Mouse (Mus musculus): Measurements from ENCODE around the gene Dtx2. TPM values are rescaled to one million over a fixed set of nuclear protein-coding genes. Genes with fewer than 3 reads are reported as not detected.

Gene Dtx2
- total RNA-seq, 2 experiments from 2014 or later: 8.0 to 9.5 TPM

- H3K4me3 ChIP-seq: no peak overlapping the region
- intact Hi-C loops (cut with DNase I): no loop called here
- TF ChIP-seq CTCF (IDR thresholded peaks at IDR 0.05): no peak
Measured at GRCm38 (mm10) chr5:135979381-135979780, 15.2 kb upstream of the Dtx2 start.

GRCm38 (mm10) chr5:135979904-135980303 lies 14.7 kb upstream of the Dtx2 start, which contains the start of gene Zp3:
Gene Zp3, plus strand, starts transcription at chr5:135980099.
- TF ChIP-seq CTCF (IDR thresholded peaks at IDR 0.05): no peak
- H3K4me3 ChIP-seq: no peak within 1 kb of the TSS
- no peak for DNase-seq (ENCODE audit: extremely low spot score in 1 of 2, low spot score in 2 of 2)
- H3K27ac ChIP-seq: no peak within 1 kb of the TSS
- intact Hi-C loops (cut with DNase I): loop anchor here (5.0 kb wide), 1 partner anchor 207 kb away; no protein-coding TSS in a partner anchor

More at GRCm38 (mm10) chr5:135979381-135979780, 15.2 kb upstream of the Dtx2 start:
- no peak for DNase-seq (ENCODE audit: extremely low spot score in 1 of 2, low spot score in 2 of 2)
- H3K27ac ChIP-seq: no peak overlapping the region

GRCm38 (mm10) chr5:135982398-135982797 lies 12.2 kb upstream of the Dtx2 start:
- TF ChIP-seq CTCF (IDR thresholded peaks at IDR 0.05): peak; percentile 81
- intact Hi-C loops (cut with DNase I): loop anchor here (1.0 to 5.0 kb wide), 2 partner anchors 80 to 205 kb away; no protein-coding TSS in a partner anchor
- Histone ChIP-seq H3K4me3 (no peak overlapping the region), H3K27ac (no peak overlapping the region)
- DNase-seq (ENCODE audit: extremely low spot score in 1 of 2, low spot score in 2 of 2): no peak

GRCm38 (mm10) chr5:135984546-135985044 lies 10.0 kb upstream of the Dtx2 start:
- H3K4me3 ChIP-seq: no peak overlapping the region
- DNase-seq (ENCODE audit: extremely low spot score in 1 of 2, low spot score in 2 of 2): no peak
- intact Hi-C loops (cut with DNase I): loop anchor here (5.0 kb wide), 1 partner anchor 203 kb away; no protein-coding TSS in a partner anchor
- no peak for TF ChIP-seq CTCF (IDR thresholded peaks at IDR 0.05)
- H3K27ac ChIP-seq: no peak overlapping the region

- H3K27ac ChIP-seq: no peak overlapping the region
- TF ChIP-seq CTCF (IDR thresholded peaks at IDR 0.05): peak; percentile 52
- no peak overlapping the region for H3K4me3 ChIP-seq
- intact Hi-C loops (cut with DNase I): no loop called here
- DNase-seq (ENCODE audit: extremely low spot score in 1 of 2, low spot score in 2 of 2): no peak
Measured at GRCm38 (mm10) chr5:135987248-135987647, 7.4 kb upstream of the Dtx2 start.

GRCm38 (mm10) chr5:135990601-135991000 lies 4.0 kb upstream of the Dtx2 start:
- Histone ChIP-seq H3K4me3 (no peak overlapping the region), H3K27ac (no peak overlapping the region)
- DNase-seq (ENCODE audit: extremely low spot score in 1 of 2, low spot score in 2 of 2): no peak
- no peak for TF ChIP-seq CTCF (IDR thresholded peaks at IDR 0.05)
- intact Hi-C loops (cut with DNase I): no loop called here

GRCm38 (mm10) chr5:135993381-135993965 lies 1.1 kb upstream of the Dtx2 start:
- no peak for TF ChIP-seq CTCF (IDR thresholded peaks at IDR 0.05)
- H3K27ac ChIP-seq: no peak overlapping the region
- intact Hi-C loops (cut with DNase I): no loop called here
- DNase-seq (ENCODE audit: extremely low spot score in 1 of 2, low spot score in 2 of 2): no peak
- H3K4me3 ChIP-seq: no peak overlapping the region

GRCm38 (mm10) chr5:135994335-135994724 lies 270 bp upstream of the Dtx2 start:
- H3K4me3 ChIP-seq: peak overlapping the region; percentile 81
- no peak for TF ChIP-seq CTCF (IDR thresholded peaks at IDR 0.05)
- DNase-seq (ENCODE audit: extremely low spot score in 1 of 2, low spot score in 2 of 2): no peak
- no peak overlapping the region for H3K27ac ChIP-seq
- intact Hi-C loops (cut with DNase I): no loop called here

- no peak overlapping the region for H3K4me3 ChIP-seq
- intact Hi-C loops (cut with DNase I): no loop called here
- H3K27ac ChIP-seq: no peak overlapping the region
- DNase-seq (ENCODE audit: extremely low spot score in 1 of 2, low spot score in 2 of 2): no peak
- TF ChIP-seq CTCF (IDR thresholded peaks at IDR 0.05): no peak
Measured at GRCm38 (mm10) chr5:135996162-135996561, 1.6 kb downstream of the Dtx2 start.

- intact Hi-C loops (cut with DNase I): no loop called here
- no peak for TF ChIP-seq CTCF (IDR thresholded peaks at IDR 0.05)
- Histone ChIP-seq H3K4me3 (no peak overlapping the region), H3K27ac (no peak overlapping the region)
- DNase-seq (ENCODE audit: extremely low spot score in 1 of 2, low spot score in 2 of 2): no peak
Measured at GRCm38 (mm10) chr5:136001222-136001621, 6.6 kb downstream of the Dtx2 start.

- DNase-seq (ENCODE audit: extremely low spot score in 1 of 2, low spot score in 2 of 2): no peak
- no peak overlapping the region for H3K4me3 ChIP-seq
- intact Hi-C loops (cut with DNase I): no loop called here
- no peak overlapping the region for H3K27ac ChIP-seq
- no peak for TF ChIP-seq CTCF (IDR thresholded peaks at IDR 0.05)
Measured at GRCm38 (mm10) chr5:136002325-136002724, 7.7 kb downstream of the Dtx2 start.

GRCm38 (mm10) chr5:136002751-136003151 lies 8.2 kb downstream of the Dtx2 start:
- DNase-seq (ENCODE audit: extremely low spot score in 1 of 2, low spot score in 2 of 2): no peak
- TF ChIP-seq CTCF (IDR thresholded peaks at IDR 0.05): no peak
- Histone ChIP-seq H3K4me3 (no peak overlapping the region), H3K27ac (no peak overlapping the region)
- intact Hi-C loops (cut with DNase I): no loop called here

- H3K27ac ChIP-seq: no peak overlapping the region
- intact Hi-C loops (cut with DNase I): no loop called here
- TF ChIP-seq CTCF (IDR thresholded peaks at IDR 0.05): no peak
- no peak for DNase-seq (ENCODE audit: extremely low spot score in 1 of 2, low spot score in 2 of 2)
- H3K4me3 ChIP-seq: no peak overlapping the region
Measured at GRCm38 (mm10) chr5:136004537-136004936, 9.9 kb downstream of the Dtx2 start.

Data from left cerebral cortex, adult 2 months (tissue).